Mouse (Mus musculus): Measurements from ENCODE around the gene Cadm2. TPM values are rescaled to one million over a fixed set of nuclear protein-coding genes. Genes with fewer than 3 reads are reported as not detected.

Gene Cadm2
- polyA plus RNA-seq, 1 experiment from 2014 or later: 0.20 TPM

- ATAC-seq (replicated peaks; ENCODE audit: insufficient number of reproducible peaks, insufficient read depth, low FRiP score, low read depth): no peak
- no peak overlapping the region for H3K9ac ChIP-seq
- H3K9me3 ChIP-seq (replicated peaks): no peaks in the 10 kb centered on the region
- no peak overlapping the region for H3K27ac ChIP-seq
- no peak overlapping the region for H3K4me2 ChIP-seq
- H3K27me3 ChIP-seq: no peaks in the 10 kb centered on the region
- no peaks in the 10 kb centered on the region for H3K36me3 ChIP-seq
- no peak overlapping the region for H3K4me3 ChIP-seq
- no peaks in the 10 kb centered on the region for H3K4me1 ChIP-seq (replicated peaks)
- 82% methylated on average over 3 of the region's 3 CpGs for WGBS
Measured at GRCm38 (mm10) chr16:67284664-67285063, 336.0 kb downstream of the Cadm2 start.

GRCm38 (mm10) chr16:67243598-67243997, 377.1 kb downstream of the Cadm2 start:
- Histone ChIP-seq H3K9me3 (replicated peaks) (no peaks in the 10 kb centered on the region), H3K27ac (no peak overlapping the region), H3K4me2 (no peak overlapping the region), H3K9ac (no peak overlapping the region), H3K36me3 (no peaks in the 10 kb centered on the region), H3K4me1 (replicated peaks) (no peaks in the 10 kb centered on the region), H3K27me3 (no peaks in the 10 kb centered on the region), H3K4me3 (no peak overlapping the region)
- no peak for ATAC-seq (replicated peaks; ENCODE audit: insufficient number of reproducible peaks, insufficient read depth, low FRiP score, low read depth)
- 81% methylated on average over 5 of the region's 5 CpGs for WGBS

- Histone ChIP-seq H3K36me3 (no peaks in the 10 kb centered on the region), H3K4me1 (replicated peaks) (no peaks in the 10 kb centered on the region), H3K9me3 (replicated peaks) (no peaks in the 10 kb centered on the region), H3K27ac (no peak overlapping the region), H3K9ac (no peak overlapping the region), H3K4me2 (no peak overlapping the region), H3K27me3 (no peaks in the 10 kb centered on the region), H3K4me3 (no peak overlapping the region)
- no peak for ATAC-seq (replicated peaks; ENCODE audit: insufficient number of reproducible peaks, insufficient read depth, low FRiP score, low read depth)
- WGBS: 15% methylated on average over 1 of the region's 1 CpGs
Measured at GRCm38 (mm10) chr16:67234862-67235261, 385.8 kb downstream of the Cadm2 start.

- ATAC-seq (replicated peaks; ENCODE audit: insufficient number of reproducible peaks, insufficient read depth, low FRiP score, low read depth): no peak
- no peaks in the 10 kb centered on the region for H3K36me3 ChIP-seq
Measured at GRCm38 (mm10) chr16:67226696-67227095, 394.0 kb downstream of the Cadm2 start.

GRCm38 (mm10) chr16:67203329-67203728, 417.4 kb downstream of the Cadm2 start:
- H3K9ac ChIP-seq: no peak overlapping the region
- H3K36me3 ChIP-seq: no peaks in the 10 kb centered on the region
- no peaks in the 10 kb centered on the region for H3K4me1 ChIP-seq (replicated peaks)
- no peak overlapping the region for H3K4me2 ChIP-seq
- H3K9me3 ChIP-seq (replicated peaks): no peaks in the 10 kb centered on the region
- no peak overlapping the region for H3K4me3 ChIP-seq
- no peaks in the 10 kb centered on the region for H3K27me3 ChIP-seq
- no peak for ATAC-seq (replicated peaks; ENCODE audit: insufficient number of reproducible peaks, insufficient read depth, low FRiP score, low read depth)
- no peak overlapping the region for H3K27ac ChIP-seq

More at GRCm38 (mm10) chr16:67226696-67227095, 394.0 kb downstream of the Cadm2 start:
- Histone ChIP-seq H3K9ac (no peak overlapping the region), H3K27me3 (no peaks in the 10 kb centered on the region), H3K27ac (no peak overlapping the region), H3K9me3 (replicated peaks) (no peaks in the 10 kb centered on the region), H3K4me3 (no peak overlapping the region), H3K4me2 (no peak overlapping the region), H3K4me1 (replicated peaks) (no peaks in the 10 kb centered on the region)
- WGBS: 82% methylated on average over 1 of the region's 1 CpGs

- Histone ChIP-seq H3K4me1 (replicated peaks) (no peaks in the 10 kb centered on the region), H3K4me3 (no peak overlapping the region), H3K36me3 (no peaks in the 10 kb centered on the region), H3K9me3 (replicated peaks) (no peaks in the 10 kb centered on the region), H3K27ac (no peak overlapping the region), H3K27me3 (no peaks in the 10 kb centered on the region), H3K4me2 (no peak overlapping the region), H3K9ac (no peak overlapping the region)
- ATAC-seq (replicated peaks; ENCODE audit: insufficient number of reproducible peaks, insufficient read depth, low FRiP score, low read depth): no peak
- 80% methylated on average over 4 of the region's 4 CpGs for WGBS
Measured at GRCm38 (mm10) chr16:67192852-67193415, 427.8 kb downstream of the Cadm2 start.

GRCm38 (mm10) chr16:67192395-67192794, 428.3 kb downstream of the Cadm2 start:
- Histone ChIP-seq H3K4me1 (replicated peaks) (no peaks in the 10 kb centered on the region), H3K4me3 (no peak overlapping the region), H3K4me2 (no peak overlapping the region), H3K27ac (no peak overlapping the region), H3K9me3 (replicated peaks) (no peaks in the 10 kb centered on the region), H3K27me3 (no peaks in the 10 kb centered on the region), H3K9ac (no peak overlapping the region), H3K36me3 (no peaks in the 10 kb centered on the region)
- 47% methylated on average over 2 of the region's 2 CpGs for WGBS
- ATAC-seq (replicated peaks; ENCODE audit: insufficient number of reproducible peaks, insufficient read depth, low FRiP score, low read depth): no peak

GRCm38 (mm10) chr16:67186322-67186721, 434.4 kb downstream of the Cadm2 start:
- H3K9me3 ChIP-seq (replicated peaks): no peaks in the 10 kb centered on the region
- H3K27ac ChIP-seq: no peak overlapping the region
- 76% methylated on average over 1 of the region's 1 CpGs for WGBS
- H3K4me3 ChIP-seq: no peak overlapping the region
- H3K36me3 ChIP-seq: no peaks in the 10 kb centered on the region
- no peak overlapping the region for H3K9ac ChIP-seq
- H3K4me1 ChIP-seq (replicated peaks): no peaks in the 10 kb centered on the region
- no peak for ATAC-seq (replicated peaks; ENCODE audit: insufficient number of reproducible peaks, insufficient read depth, low FRiP score, low read depth)
- no peak overlapping the region for H3K4me2 ChIP-seq
- H3K27me3 ChIP-seq: no peaks in the 10 kb centered on the region

- no peak overlapping the region for H3K4me2 ChIP-seq
- no peaks in the 10 kb centered on the region for H3K27me3 ChIP-seq
- no peaks in the 10 kb centered on the region for H3K9me3 ChIP-seq (replicated peaks)
- no peak overlapping the region for H3K4me3 ChIP-seq
- H3K27ac ChIP-seq: no peak overlapping the region
- H3K36me3 ChIP-seq: no peaks in the 10 kb centered on the region
- WGBS: 82% methylated on average over 5 of the region's 5 CpGs
- ATAC-seq (replicated peaks; ENCODE audit: insufficient number of reproducible peaks, insufficient read depth, low FRiP score, low read depth): no peak
- no peaks in the 10 kb centered on the region for H3K4me1 ChIP-seq (replicated peaks)
- H3K9ac ChIP-seq: no peak overlapping the region
Measured at GRCm38 (mm10) chr16:67182958-67183357, 437.8 kb downstream of the Cadm2 start.

GRCm38 (mm10) chr16:67175386-67175785, 445.3 kb downstream of the Cadm2 start:
- H3K9ac ChIP-seq: no peak overlapping the region
- H3K4me3 ChIP-seq: no peak overlapping the region
- no peaks in the 10 kb centered on the region for H3K4me1 ChIP-seq (replicated peaks)
- no peaks in the 10 kb centered on the region for H3K36me3 ChIP-seq
- H3K27me3 ChIP-seq: no peaks in the 10 kb centered on the region
- H3K4me2 ChIP-seq: no peak overlapping the region
- WGBS: 61% methylated on average over 4 of the region's 4 CpGs
- no peak overlapping the region for H3K27ac ChIP-seq
- no peaks in the 10 kb centered on the region for H3K9me3 ChIP-seq (replicated peaks)
- ATAC-seq (replicated peaks; ENCODE audit: insufficient number of reproducible peaks, insufficient read depth, low FRiP score, low read depth): no peak

GRCm38 (mm10) chr16:67162211-67162790, 458.4 kb downstream of the Cadm2 start:
- H3K4me3 ChIP-seq: no peak overlapping the region
- no peak overlapping the region for H3K9ac ChIP-seq
- WGBS: 69% methylated on average over 6 of the region's 6 CpGs
- no peaks in the 10 kb centered on the region for H3K4me1 ChIP-seq (replicated peaks)
- no peaks in the 10 kb centered on the region for H3K36me3 ChIP-seq
- ATAC-seq (replicated peaks; ENCODE audit: insufficient number of reproducible peaks, insufficient read depth, low FRiP score, low read depth): no peak
- no peak overlapping the region for H3K27ac ChIP-seq
- H3K9me3 ChIP-seq (replicated peaks): no peaks in the 10 kb centered on the region
- no peaks in the 10 kb centered on the region for H3K27me3 ChIP-seq
- no peak overlapping the region for H3K4me2 ChIP-seq

- H3K9me3 ChIP-seq (replicated peaks): no peaks in the 10 kb centered on the region
- H3K9ac ChIP-seq: no peak overlapping the region
- H3K27ac ChIP-seq: no peak overlapping the region
- 56% methylated on average over 4 of the region's 4 CpGs for WGBS
- H3K4me1 ChIP-seq (replicated peaks): no peaks in the 10 kb centered on the region
- no peaks in the 10 kb centered on the region for H3K27me3 ChIP-seq
- H3K4me3 ChIP-seq: no peak overlapping the region
- H3K4me2 ChIP-seq: no peak overlapping the region
- no peak for ATAC-seq (replicated peaks; ENCODE audit: insufficient number of reproducible peaks, insufficient read depth, low FRiP score, low read depth)
- H3K36me3 ChIP-seq: no peaks in the 10 kb centered on the region
Measured at GRCm38 (mm10) chr16:67124811-67125210, 495.9 kb downstream of the Cadm2 start.

Data from heart, embryonic 15.5 days (tissue).